In the genomic region with DNA sequence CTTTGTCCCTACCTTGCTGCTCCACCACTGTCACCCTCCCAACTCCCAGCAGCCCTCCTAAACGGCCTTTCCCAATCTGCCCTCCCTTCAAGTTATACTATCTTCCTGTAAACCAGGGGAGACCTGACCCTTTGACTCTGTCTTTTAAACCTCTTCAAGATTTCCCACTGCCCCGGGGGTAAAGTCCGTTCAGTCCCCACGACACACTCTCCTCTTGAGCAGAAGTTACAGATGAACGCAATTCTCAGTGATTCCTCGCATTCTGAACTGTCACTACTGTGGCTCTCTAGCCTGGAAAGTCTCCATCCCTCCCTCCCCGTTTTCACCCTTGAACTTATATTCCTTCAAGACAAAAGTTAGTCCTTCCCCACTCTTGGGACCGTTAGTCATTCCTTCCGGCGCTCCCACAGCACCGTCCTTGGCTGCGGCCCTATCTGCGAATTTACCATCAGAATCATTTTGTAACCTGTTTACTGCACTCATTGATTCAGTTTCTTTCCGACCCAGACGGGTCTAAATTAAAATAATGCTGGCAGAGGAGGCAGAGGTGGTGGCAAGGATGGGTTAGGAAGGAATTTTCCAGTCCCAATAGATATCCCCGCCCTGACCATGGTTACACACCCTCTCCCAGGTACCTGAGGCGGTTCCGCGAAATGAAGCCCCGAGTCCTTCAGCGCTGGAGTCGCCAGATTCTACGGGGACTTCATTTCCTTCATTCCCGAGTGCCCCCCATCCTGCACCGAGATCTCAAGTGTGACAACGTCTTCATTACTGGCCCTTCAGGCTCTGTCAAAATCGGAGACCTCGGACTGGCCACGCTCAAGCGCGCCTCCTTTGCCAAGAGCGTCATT, we compare ENCODE assay signal across 10 mouse cellular contexts. TPM values are rescaled to one million over a fixed set of nuclear protein-coding genes. Genes with fewer than 3 reads are reported as not detected.
DNase-seq lines count a peak whose midpoint lies in the region; ATAC-seq lines count a peak whose summit lies in the region.
"Had no signal": no experiment of that assay in that cellular context is flagged by ENCODE, and none has a peak within 500 bp of the region (broad histone marks: within the 10 kb centered on the region; RNA-seq: fewer than 3 reads in every experiment).

No protein-coding gene starts in this region.

- ATAC-seq in heart, embryonic 15.5 days (replicated peaks; ENCODE audit: insufficient number of reproducible peaks, insufficient read depth, low FRiP score, low read depth) = no peak
- no peak for ATAC-seq in lung, embryonic 15.5 days (ENCODE audit: borderline replicate concordance, extremely low read depth, low FRiP score, low TSS enrichment)
- ATAC-seq in embryonic facial prominence, embryonic 15.5 days (ENCODE audit: insufficient number of reproducible peaks, low FRiP score, low TSS enrichment, low read depth) = no peak
- ATAC-seq in liver, embryonic 13.5 days (ENCODE audit: low read depth) = no peak

- no peaks in the 10 kb centered on the region for H3K9me3 ChIP-seq in heart, embryonic 15.5 days (replicated peaks)
- H3K9me3 ChIP-seq in lung, embryonic 15.5 days = no peaks in the 10 kb centered on the region
- H3K9me3 ChIP-seq in embryonic facial prominence, embryonic 15.5 days (replicated peaks) = no peaks in the 10 kb centered on the region
- H3K9me3 ChIP-seq in liver, embryonic 13.5 days (replicated peaks) = no peaks in the 10 kb centered on the region

- no peak overlapping the region for H3K27ac ChIP-seq in heart, embryonic 15.5 days
- H3K27ac ChIP-seq in lung, embryonic 15.5 days = no peak overlapping the region
- H3K27ac ChIP-seq in embryonic facial prominence, embryonic 15.5 days (replicated peaks) = no peak overlapping the region
- no peak overlapping the region for H3K27ac ChIP-seq in liver, embryonic 13.5 days

- H3K4me3 ChIP-seq in heart, embryonic 15.5 days = peak overlapping the region; percentile 36
- H3K4me3 ChIP-seq in lung, embryonic 15.5 days = 0 out of 2 replicates have a peak overlapping the region, but pooled peaks have one; percentile 16
- no peak overlapping the region for H3K4me3 ChIP-seq in embryonic facial prominence, embryonic 15.5 days (replicated peaks)
- peak overlapping the region; percentile 72 for H3K4me3 ChIP-seq in liver, embryonic 13.5 days (replicated peaks)

- H3K4me2 ChIP-seq in heart, embryonic 15.5 days = peak overlapping the region; percentile 97
- H3K4me2 ChIP-seq in lung, embryonic 15.5 days = no peak overlapping the region
- peak overlapping the region; percentile 98; the same call in 1 of the 2 replicates for H3K4me2 ChIP-seq in embryonic facial prominence, embryonic 15.5 days (replicated peaks)
- peak overlapping the region; percentile 99 for H3K4me2 ChIP-seq in liver, embryonic 13.5 days

- H3K4me1 ChIP-seq in heart, embryonic 15.5 days (replicated peaks) = peaks cover 60% of the 10 kb centered on the region
- H3K4me1 ChIP-seq in lung, embryonic 15.5 days = peaks cover 50% of the 10 kb centered on the region
- H3K4me1 ChIP-seq in embryonic facial prominence, embryonic 15.5 days = peaks cover 57% of the 10 kb centered on the region
- H3K4me1 ChIP-seq in liver, embryonic 13.5 days (replicated peaks) = peaks cover 71% of the 10 kb centered on the region

- H3K27me3 ChIP-seq in heart, embryonic 15.5 days = peaks cover 46% of the 10 kb centered on the region
- peaks cover 42% of the 10 kb centered on the region for H3K27me3 ChIP-seq in lung, embryonic 15.5 days
- peaks cover 43% of the 10 kb centered on the region for H3K27me3 ChIP-seq in embryonic facial prominence, embryonic 15.5 days
- peaks cover 61% of the 10 kb centered on the region for H3K27me3 ChIP-seq in liver, embryonic 13.5 days

- H3K36me3 ChIP-seq in heart, embryonic 15.5 days = no peaks in the 10 kb centered on the region
- H3K36me3 ChIP-seq in lung, embryonic 15.5 days = no peaks in the 10 kb centered on the region
- H3K36me3 ChIP-seq in embryonic facial prominence, embryonic 15.5 days = peaks cover 1% of the 10 kb centered on the region
- peaks cover 12% of the 10 kb centered on the region for H3K36me3 ChIP-seq in liver, embryonic 13.5 days

- intact Hi-C loops in heart, postnatal 14 days (cut with DNase I) = no loop called here

- H3K9ac ChIP-seq in heart, embryonic 15.5 days = no peak overlapping the region
- H3K9ac ChIP-seq in lung, embryonic 15.5 days = no peak overlapping the region
- H3K9ac ChIP-seq in embryonic facial prominence, embryonic 15.5 days = no peak overlapping the region
- peak overlapping the region; percentile 29; the same call in 1 of the 2 replicates for H3K9ac ChIP-seq in liver, embryonic 13.5 days

- no peak for DNase-seq in heart, postnatal 14 days
- no peak for DNase-seq in lung, postnatal 10 days
- DNase-seq in liver, embryonic 13.5 days = no peak
- DNase-seq in spleen, postnatal 4 days (ENCODE audit: low spot score in 2 of 2) = no peak
- DNase-seq in thymus, postnatal 10 days (ENCODE audit: low spot score in 2 of 2) = no peak
- DNase-seq: cerebellum, adult 11 months; lung, postnatal 36 days had no signal

- WGBS in heart, embryonic 15.5 days = 12% methylated on average over 32 of the region's 32 CpGs
- WGBS in lung, embryonic 15.5 days = 18% methylated on average over 32 of the region's 32 CpGs
- 13% methylated on average over 32 of the region's 32 CpGs for WGBS in embryonic facial prominence, embryonic 15.5 days
- WGBS in liver, embryonic 13.5 days (ENCODE audit: insufficient replicate concordance) = 17% methylated on average over 32 of the region's 32 CpGs

RNA-seq across cellular contexts. Expression of a gene that starts 3.0 kb away (rescaled TPM):
- polyA plus RNA-seq in heart, embryonic 15.5 days (2015; fragmentation: Nextera tagmentation; extraction: Ambion mirVana) = 4.1 and 7.2 TPM in 2 replicates
- total RNA-seq in heart, postnatal 14 days (2021) = 10 to 100 TPM in 1 of 2 experiments, 1 to 10 TPM in 1; 7.0 to 11.7 TPM
- 3.7 and 5.0 TPM in 2 replicates for polyA plus RNA-seq in lung, embryonic 15.5 days (2015; fragmentation: Nextera tagmentation; extraction: Ambion mirVana)
- polyA plus RNA-seq in embryonic facial prominence, embryonic 15.5 days (2015; fragmentation: Nextera tagmentation; extraction: Ambion mirVana) = 12.5 and 14.3 TPM in 2 replicates
- 5.5 and 7.9 TPM in 2 replicates for polyA plus RNA-seq in liver, embryonic 13.5 days (2015; fragmentation: Nextera tagmentation; extraction: Ambion mirVana)

RNA-seq across cellular contexts. Expression of a gene that starts 9.9 kb away (rescaled TPM):
- polyA plus RNA-seq in heart, embryonic 15.5 days (2015; fragmentation: Nextera tagmentation; extraction: Ambion mirVana) = 89.1 and 106 TPM in 2 replicates
- 10 to 100 TPM; 76.4 to 81.0 TPM for total RNA-seq in heart, postnatal 14 days (2021)
- 127 and 128 TPM in 2 replicates for polyA plus RNA-seq in lung, embryonic 15.5 days (2015; fragmentation: Nextera tagmentation; extraction: Ambion mirVana)
- 122 and 133 TPM in 2 replicates for polyA plus RNA-seq in embryonic facial prominence, embryonic 15.5 days (2015; fragmentation: Nextera tagmentation; extraction: Ambion mirVana)
- 98.5 and 99.4 TPM in 2 replicates for polyA plus RNA-seq in liver, embryonic 13.5 days (2015; fragmentation: Nextera tagmentation; extraction: Ambion mirVana)

RNA-seq across cellular contexts. Expression of a gene that starts 15.4 kb away (rescaled TPM):
- polyA plus RNA-seq in heart, embryonic 15.5 days (2015; fragmentation: Nextera tagmentation; extraction: Ambion mirVana) = 0.61 and 0.68 TPM in 2 replicates
- under 1 TPM; 0.24 to 0.39 TPM for total RNA-seq in heart, postnatal 14 days (2021)
- 1.3 and 1.7 TPM in 2 replicates for polyA plus RNA-seq in lung, embryonic 15.5 days (2015; fragmentation: Nextera tagmentation; extraction: Ambion mirVana)
- polyA plus RNA-seq in embryonic facial prominence, embryonic 15.5 days (2015; fragmentation: Nextera tagmentation; extraction: Ambion mirVana) = 1.1 and 1.9 TPM in 2 replicates
- 0.63 and 0.85 TPM in 2 replicates for polyA plus RNA-seq in liver, embryonic 13.5 days (2015; fragmentation: Nextera tagmentation; extraction: Ambion mirVana)

RNA-seq across cellular contexts. Expression of a gene that starts 15.6 kb away (rescaled TPM):
- polyA plus RNA-seq in heart, embryonic 15.5 days (2015; fragmentation: Nextera tagmentation; extraction: Ambion mirVana) = 151 and 169 TPM in 2 replicates
- total RNA-seq in heart, postnatal 14 days (2021) = 10 to 100 TPM; 84.0 to 89.7 TPM
- 189 and 194 TPM in 2 replicates for polyA plus RNA-seq in lung, embryonic 15.5 days (2015; fragmentation: Nextera tagmentation; extraction: Ambion mirVana)
- polyA plus RNA-seq in embryonic facial prominence, embryonic 15.5 days (2015; fragmentation: Nextera tagmentation; extraction: Ambion mirVana) = 160 and 165 TPM in 2 replicates
- 125 TPM in 2 replicates for polyA plus RNA-seq in liver, embryonic 13.5 days (2015; fragmentation: Nextera tagmentation; extraction: Ambion mirVana)

RNA-seq across cellular contexts. Expression of a gene that starts 17.5 kb away (rescaled TPM):
- 196 and 210 TPM in 2 replicates for polyA plus RNA-seq in heart, embryonic 15.5 days (2015; fragmentation: Nextera tagmentation; extraction: Ambion mirVana)
- 100 to 1,000 TPM; 149 to 167 TPM for total RNA-seq in heart, postnatal 14 days (2021)
- polyA plus RNA-seq in lung, embryonic 15.5 days (2015; fragmentation: Nextera tagmentation; extraction: Ambion mirVana) = 264 and 286 TPM in 2 replicates
- 138 and 139 TPM in 2 replicates for polyA plus RNA-seq in embryonic facial prominence, embryonic 15.5 days (2015; fragmentation: Nextera tagmentation; extraction: Ambion mirVana)
- 23.4 and 25.4 TPM in 2 replicates for polyA plus RNA-seq in liver, embryonic 13.5 days (2015; fragmentation: Nextera tagmentation; extraction: Ambion mirVana)
